Mouse (Mus musculus): ENCODE results near the gene Angptl2.

GRCm38 (mm10) chr2:33203284-33203683, 12.6 kb upstream of the Angptl2 start:
- TF ChIP-seq CTCF (IDR thresholded peaks at IDR 0.05; ENCODE audit: borderline replicate concordance, extremely low read depth, insufficient read depth, insufficient read length) (no peak), POLR2A (IDR thresholded peaks at IDR 0.05; ENCODE audit: borderline replicate concordance, extremely low read depth, insufficient read depth, insufficient read length, poor library complexity, severe bottlenecking) (no peak)
